7 mouse cellular contexts compared by ENCODE assay signal in the genomic region with DNA sequence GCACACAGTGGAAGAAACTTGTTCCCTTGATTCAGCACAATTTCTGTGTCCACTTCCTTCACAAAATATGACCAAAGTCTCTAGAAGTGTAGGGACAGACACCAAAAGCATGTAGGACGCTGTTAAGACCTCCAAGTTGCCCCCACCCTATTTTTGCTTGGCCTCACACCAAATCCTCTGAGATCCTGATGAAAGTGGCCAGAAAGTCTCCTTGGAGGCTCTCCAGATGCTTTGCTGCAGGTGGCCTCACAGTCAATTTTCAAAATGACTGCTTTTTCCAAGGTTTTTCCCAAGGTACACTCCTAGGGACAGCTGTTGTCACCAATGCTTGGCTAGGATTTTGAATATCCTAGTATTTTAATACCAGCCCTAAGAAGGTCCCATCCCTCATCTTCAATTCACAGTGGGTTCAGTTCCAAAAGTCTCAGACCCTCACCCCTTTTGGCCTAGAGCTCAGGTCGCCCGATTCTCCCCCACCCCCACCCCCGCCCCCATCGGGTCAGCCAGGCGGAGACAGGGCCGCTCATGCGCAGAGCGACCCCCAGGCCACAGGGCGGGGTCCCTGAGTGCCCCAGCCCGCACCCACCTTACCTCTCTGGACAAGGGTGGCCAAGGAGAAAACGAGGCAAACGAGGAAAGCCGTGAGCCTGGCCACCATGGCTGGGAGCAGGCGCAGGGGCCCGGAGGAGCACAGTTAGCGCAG. TPM values are rescaled to one million over a fixed set of nuclear protein-coding genes. Genes with fewer than 3 reads are reported as not detected.
DNase-seq lines count a peak whose midpoint lies in the region; ATAC-seq lines count a peak whose summit lies in the region.

No protein-coding gene starts in this region.

- H3K27me3 ChIP-seq in lung, embryonic 15.5 days = no peaks in the 10 kb centered on the region
- H3K27me3 ChIP-seq in hindbrain, embryonic 11.5 days (ENCODE audit: control insufficient read depth, insufficient read depth, low read length) = no peaks in the 10 kb centered on the region
- peaks cover 13% of the 10 kb centered on the region for H3K27me3 ChIP-seq in megakaryocyte, embryonic 14.5 days (replicated peaks)

- peak overlapping the region; percentile 89 for H3K27ac ChIP-seq in lung, embryonic 15.5 days
- H3K27ac ChIP-seq in hindbrain, embryonic 11.5 days (ENCODE audit: low read depth, low read length) = peak overlapping the region; percentile 72

- peak overlapping the region; percentile 69 for H3K4me2 ChIP-seq in lung, embryonic 15.5 days
- H3K4me2 ChIP-seq in hindbrain, embryonic 11.5 days (replicated peaks; ENCODE audit: low read depth, low read length) = peak overlapping the region; percentile 38

- H3K36me3 ChIP-seq in lung, embryonic 15.5 days = no peaks in the 10 kb centered on the region
- no peaks in the 10 kb centered on the region for H3K36me3 ChIP-seq in hindbrain, embryonic 11.5 days (ENCODE audit: control insufficient read depth, insufficient read depth, low read length)
- H3K36me3 ChIP-seq in megakaryocyte, embryonic 14.5 days (replicated peaks; ENCODE audit: low read length) = peaks cover 3% of the 10 kb centered on the region

- H3K9ac ChIP-seq in lung, embryonic 15.5 days = peak overlapping the region; percentile 59
- H3K9ac ChIP-seq in hindbrain, embryonic 11.5 days (ENCODE audit: low read depth, low read length) = peak overlapping the region; percentile 62

- ATAC-seq in lung, embryonic 15.5 days (ENCODE audit: borderline replicate concordance, extremely low read depth, low FRiP score, low TSS enrichment) = peak; percentile 78; the same call in 1 of the 2 replicates
- ATAC-seq in hindbrain, embryonic 11.5 days (ENCODE audit: low FRiP score) = peak; percentile 89

- WGBS in lung, embryonic 15.5 days = 20% methylated on average over 17 of the region's 17 CpGs
- 34% methylated on average over 16 of the region's 17 CpGs for WGBS in hindbrain, embryonic 11.5 days

- no peak for DNase-seq in lung, postnatal 14 days
- DNase-seq in cerebellum, adult 9-11 months = peak; percentile 40
- DNase-seq in hindbrain, embryonic 11.5 days (ENCODE audit: low spot score) = no peak
- no peak for DNase-seq in adrenal gland, postnatal 10 days
- DNase-seq in thymus, postnatal 36 days = no peak

- H3K9me3 ChIP-seq in lung, embryonic 15.5 days = no peaks in the 10 kb centered on the region
- H3K9me3 ChIP-seq in hindbrain, embryonic 11.5 days (ENCODE audit: control insufficient read depth, low read length) = no peaks in the 10 kb centered on the region
- no peaks in the 10 kb centered on the region for H3K9me3 ChIP-seq in megakaryocyte, embryonic 14.5 days

- H3K4me1 ChIP-seq in lung, embryonic 15.5 days = peaks cover 4% of the 10 kb centered on the region; the same call in 1 of the 2 replicates
- no peaks in the 10 kb centered on the region for H3K4me1 ChIP-seq in hindbrain, embryonic 11.5 days (replicated peaks; ENCODE audit: control insufficient read depth, insufficient read depth, low read length)
- H3K4me1 ChIP-seq in megakaryocyte, embryonic 14.5 days = peaks cover 32% of the 10 kb centered on the region

- peak overlapping the region; percentile 56 for H3K4me3 ChIP-seq in lung, embryonic 15.5 days
- H3K4me3 ChIP-seq in hindbrain, embryonic 11.5 days (ENCODE audit: low read depth, low read length) = peak overlapping the region; percentile 48
- H3K4me3 ChIP-seq in megakaryocyte, embryonic 14.5 days (replicated peaks) = peak overlapping the region; percentile 93

RNA-seq across cellular contexts. Expression of a gene that starts 0.6 kb away (rescaled TPM):
- polyA plus RNA-seq in lung, embryonic 15.5 days (2015; fragmentation: Nextera tagmentation; extraction: Ambion mirVana) = 31.9 and 34.8 TPM in 2 replicates
- 23.0 and 29.0 TPM in 2 replicates for polyA plus RNA-seq in hindbrain, embryonic 11.5 days (2014; fragmentation: Nextera tagmentation; extraction: Ambion mirVana)
- 0.66 and 2.2 TPM in 2 replicates for polyA plus RNA-seq in megakaryocyte, embryonic 14.5 days (2012; ENCODE audit: insufficient read depth, low replicate concordance)
- 10 to 100 TPM; 54.1 to 55.6 TPM for total RNA-seq in adrenal gland, postnatal 10 days (2021)
